Comparison of ENCODE assay signal across 5 mouse cellular contexts in genomic region chr9:59806046-59806774, GRCm38 (mm10). TPM values are rescaled to one million over a fixed set of nuclear protein-coding genes. Genes with fewer than 3 reads are reported as not detected.
DNase-seq lines count a peak whose midpoint lies in the region; ATAC-seq and TF ChIP-seq lines count a peak whose summit lies in the region.
"Not testable (repeated sequence)": the region's sequence is repeated elsewhere in the genome, so short reads cannot be mapped to it uniquely, and the experiment has no call there.

No protein-coding gene starts in this region.

- H3K9ac ChIP-seq in lung, embryonic 16.5 days (ENCODE audit: low read length): not testable (repeated sequence)

- 72% methylated on average over 3 of the region's 3 CpGs for WGBS in lung, adult 2 months
- 43% methylated on average over 2 of the region's 3 CpGs for WGBS in lung, embryonic 16.5 days

- DNase-seq in lung, adult 2 months: peak; percentile 17
- DNase-seq in lung, postnatal 10 days: peak; percentile 51
- peak; percentile 52 for DNase-seq in lung, postnatal 25 days (ENCODE audit: low spot score)
- peak; percentile 18 to 35 for DNase-seq in lung, postnatal 4 days

- H3K4me3 ChIP-seq in lung, adult 2 months (replicated peaks; ENCODE audit: extremely low read depth, low read depth, low read length); lung, embryonic 16.5 days (ENCODE audit: low read length): not testable (repeated sequence)

- not testable (repeated sequence) for H3K27me3 ChIP-seq in lung, embryonic 16.5 days (ENCODE audit: control insufficient read depth, insufficient read depth, low read depth, low read length)

- ATAC-seq in lung, embryonic 16.5 days (ENCODE audit: low read depth): peak; percentile 60; the same call in 1 of the 2 replicates

- H3K36me3 ChIP-seq in lung, embryonic 16.5 days (ENCODE audit: control insufficient read depth, insufficient read depth, low read length): not testable (repeated sequence)

- not testable (repeated sequence) for TF ChIP-seq CTCF in lung, adult 2 months (IDR thresholded peaks at IDR 0.05; ENCODE audit: insufficient read depth, low read length)

- not testable (repeated sequence) for TF ChIP-seq POLR2A in lung, adult 2 months (IDR thresholded peaks at IDR 0.05; ENCODE audit: borderline replicate concordance, extremely low read depth, low read depth, low read length)

- not testable (repeated sequence) for H3K4me1 ChIP-seq in lung, adult 2 months (ENCODE audit: control insufficient read depth, insufficient read depth, low read length); lung, embryonic 16.5 days (replicated peaks; ENCODE audit: control insufficient read depth, insufficient read depth, low read length)

- not testable (repeated sequence) for H3K9me3 ChIP-seq in lung, embryonic 16.5 days (ENCODE audit: control insufficient read depth, low read length)

- H3K27ac ChIP-seq in lung, embryonic 16.5 days (ENCODE audit: low read length): peak overlapping the region; percentile 65

- H3K4me2 ChIP-seq in lung, embryonic 16.5 days (ENCODE audit: low read depth, low read length): not testable (repeated sequence)

RNA-seq across cellular contexts. Expression of gene Myo9a, which starts 55.5 kb away (rescaled TPM):
- polyA plus RNA-seq in lung, adult 2 months (2012; rRNA removed): 2.6 and 5.2 TPM in 2 replicates
- polyA plus RNA-seq in lung, embryonic 16.5 days (2015; fragmentation: Nextera tagmentation; extraction: Ambion mirVana): 12.3 and 12.6 TPM in 2 replicates

RNA-seq across cellular contexts. Expression of gene Senp8, which starts 55.7 kb away (rescaled TPM):
- 1.2 and 1.3 TPM in 2 replicates for polyA plus RNA-seq in lung, adult 2 months (2012; rRNA removed)
- 9.1 and 9.9 TPM in 2 replicates for polyA plus RNA-seq in lung, embryonic 16.5 days (2015; fragmentation: Nextera tagmentation; extraction: Ambion mirVana)
